Mouse (Mus musculus) CH12.LX (cell line): ENCODE data around the gene Lrp5. TPM values are rescaled to one million over a fixed set of nuclear protein-coding genes. Genes with fewer than 3 reads are reported as not detected.
"Not testable (repeated sequence)": the region's sequence is repeated elsewhere in the genome, so short reads cannot be mapped to it uniquely, and the experiment has no call there.

Experiments used
- DNase-seq: peaks from one replicate; pipeline ENCODE4 v3.0.0-alpha.2; 2013; ENCODE audit errors: extremely low read depth
- H3K27ac ChIP-seq: 2 replicates; pipeline ENCODE4 v1.5.1; 2012; ENCODE audit warnings: low read depth, mild to moderate bottlenecking, control low read depth, moderate library complexity; ENCODE audit not compliant: insufficient read depth
- H3K27me3 ChIP-seq: replicated peaks from 2 replicates; pipeline ENCODE3; 2012; ENCODE audit warnings: inconsistent platforms
- H3K36me3 ChIP-seq, 2 experiments: replicated peaks in 1 of 2; 2 replicates each; pipeline versions ENCODE3 to v1.6.1; 2012; ENCODE audit warnings: inconsistent platforms in 1 of 2, low read length in 1 of 2, mild to moderate bottlenecking in 1 of 2, mixed read lengths in 1 of 2, moderate library complexity in 1 of 2; ENCODE audit not compliant: control insufficient read depth in 1 of 2, insufficient read depth in 1 of 2
- H3K4me1 ChIP-seq, 2 experiments: 2 replicates each; pipeline ENCODE4 v1.6.1; 2012; ENCODE audit warnings: inconsistent platforms in 1 of 2, moderate library complexity in 1 of 2; ENCODE audit not compliant: insufficient read depth in 2 of 2, control insufficient read depth in 1 of 2
- H3K4me2 ChIP-seq: 2 replicates; pipeline ENCODE4 v1.6.1; 2012; ENCODE audit warnings: low read depth, mild to moderate bottlenecking, control low read depth; ENCODE audit not compliant: poor library complexity, insufficient read depth, severe bottlenecking
- H3K4me3 ChIP-seq, 3 experiments: fragments of 150-350 bp in 1 of 3; sonication (generic) in 1 of 3; replicated peaks in 1 of 3; 2 replicates each; pipeline versions ENCODE3 to v1.5.1; 2011 to 2012; ENCODE audit warnings: low read depth in 2 of 3, low read length in 2 of 3, mild to moderate bottlenecking in 2 of 3, moderate library complexity in 2 of 3, control low read depth in 1 of 3, improper control_type of control experiment in 1 of 3, inconsistent platforms in 1 of 3, mixed read lengths in 1 of 3; ENCODE audit not compliant: poor library complexity in 1 of 3
- H3K79me2 ChIP-seq: replicated peaks from 2 replicates; pipeline ENCODE4 v1.6.1; 2012; ENCODE audit warnings: mild to moderate bottlenecking, moderate library complexity; ENCODE audit not compliant: control insufficient read depth, poor library complexity, insufficient read depth, severe bottlenecking; ENCODE audit errors: extremely low read depth
- H3K9ac ChIP-seq: 2 replicates; pipeline ENCODE4 v1.6.1; 2012; ENCODE audit warnings: low read depth, mild to moderate bottlenecking, control low read depth, moderate library complexity; ENCODE audit not compliant: insufficient read depth
- H3K9me3 ChIP-seq: replicated peaks from 2 replicates; pipeline ENCODE3; 2012; ENCODE audit warnings: low read length, inconsistent platforms, mixed read lengths
- ELF1 ChIP-seq: IDR thresholded peaks from 2 replicates; pipeline ENCODE4 v1.6.1; 2014; ENCODE audit warnings: low read depth, mild to moderate bottlenecking, inconsistent platforms, low read length, improper control_type of control experiment
- GABPA ChIP-seq: IDR thresholded peaks from 2 replicates; pipeline ENCODE4 v1.6.1; 2012; ENCODE audit warnings: low read depth, low read length, improper control_type of control experiment, inconsistent platforms; ENCODE audit not compliant: insufficient replicate concordance
- MAFK ChIP-seq: IDR thresholded peaks from 2 replicates; pipeline ENCODE4 v1.6.1; 2011; ENCODE audit warnings: low read length, improper control_type of control experiment; ENCODE audit not compliant: insufficient replicate concordance
- MAZ ChIP-seq: IDR thresholded peaks from 2 replicates; pipeline ENCODE4 v1.6.1; 2012; ENCODE audit warnings: low read depth, mild to moderate bottlenecking, inconsistent platforms, low read length, improper control_type of control experiment, moderate library complexity
- POLR2AphosphoS2 ChIP-seq: IDR thresholded peaks from 2 replicates; pipeline ENCODE4 v1.6.1; 2011; ENCODE audit warnings: low read depth, low read length, improper control_type of control experiment
- SIN3A ChIP-seq: IDR thresholded peaks from 2 replicates; pipeline ENCODE4 v1.6.1; 2012; ENCODE audit warnings: low read length, improper control_type of control experiment, inconsistent platforms
- SMC3 ChIP-seq: IDR thresholded peaks from 2 replicates; pipeline ENCODE4 v1.6.1; 2011; ENCODE audit warnings: low read depth, low read length, improper control_type of control experiment
- TCF12 ChIP-seq: IDR thresholded peaks from 2 replicates; pipeline ENCODE4 v1.6.1; 2014; ENCODE audit warnings: low read depth, mild to moderate bottlenecking, inconsistent platforms, low read length, improper control_type of control experiment
- UBTF ChIP-seq: IDR thresholded peaks from 2 replicates; pipeline ENCODE4 v1.6.1; 2012; ENCODE audit warnings: low read depth, mild to moderate bottlenecking, inconsistent platforms, low read length, improper control_type of control experiment, moderate library complexity
- USF1 ChIP-seq: IDR thresholded peaks from 2 replicates; pipeline ENCODE4 v1.6.1; 2014; ENCODE audit warnings: low read depth, mild to moderate bottlenecking, inconsistent platforms, low read length, improper control_type of control experiment
- ZC3H11A ChIP-seq: IDR thresholded peaks from 2 replicates; pipeline ENCODE4 v1.6.1; 2012; ENCODE audit warnings: low read depth, mild to moderate bottlenecking, inconsistent platforms, low read length, improper control_type of control experiment
- dilution Hi-C: fragments of 300-500 bp; cut with MboI; formaldehyde crosslinking; loops from 2 replicates; pipeline ENCODE4 v1.14.3; 2020; ENCODE audit warnings: low sequenced_read_pairs; ENCODE audit not compliant: extremely low pct_unique_long_range_greater_than_20kb, extremely low pct_ligation_motif_present
- in situ Hi-C: fragments of 300-500 bp; cut with MboI; formaldehyde crosslinking; loops from 3 replicates; pipeline ENCODE4 v1.14.3; 2019; ENCODE audit warnings: low sequenced_read_pairs, low pct_ligation_motif_present, low pct_unique_long_range_greater_than_20kb, mixed read lengths
- polyA plus RNA-seq: library from polyadenylated mRNA; unstranded; fragments of >175 nt; gene quantifications from 2 replicates; pipeline ENCODE4 v1.2.1, GENCODE M21; 2012; ENCODE audit warnings: low read depth; ENCODE audit not compliant: insufficient read length
- total RNA-seq, 2 experiments: library from RNA; depleted of rRNA; stranded (reverse); fragments of 300-350 nt in 1 of 2; fragments of >200 nt in 1 of 2; gene quantifications; 2 replicates each; pipeline ENCODE4 v1.2.3; 2012 to 2014

Lrp5 gene
- total and polyA plus RNA-seq, 3 experiments: 0.13 to 1.4 (median 1.1) TPM

- Histone ChIP-seq H3K4me2 (no peak overlapping the region), H3K27ac (no peak overlapping the region), H3K9ac (no peak overlapping the region), H3K4me3 (no peak overlapping the region), H3K27me3 (no peaks in the 10 kb centered on the region), H3K36me3 (no peaks in the 10 kb centered on the region), H3K79me2 (no peaks in the 10 kb centered on the region), H3K9me3 (no peaks in the 10 kb centered on the region), H3K4me1 (peaks cover 0 to 8% of the 10 kb centered on the region in 2 experiments; a peak in 1 of 4 replicates)
- dilution Hi-C loops (no loop called here), in situ Hi-C loops (no loop called here)
- TF ChIP-seq GABPA: no peak
- no peak for TF ChIP-seq POLR2AphosphoS2
- TF ChIP-seq MAFK: no peak
- TF ChIP-seq ZC3H11A: no peak
- DNase-seq: no peak
These were observed 20.9 kb downstream of the Lrp5 start for GRCm38 (mm10) chr19:3665510-3665909.

GRCm38 (mm10) chr19:3657947-3658346 is 28.4 kb downstream of the Lrp5 start:
- no peak for DNase-seq
- dilution Hi-C loops (no loop called here), in situ Hi-C loops (no loop called here)
- H3K9me3 ChIP-seq: peaks cover 3% of the 10 kb centered on the region
- H3K9ac ChIP-seq: no peak overlapping the region
- no peak overlapping the region for H3K27ac ChIP-seq
- H3K4me1 ChIP-seq: peaks cover 0 to 3% of the 10 kb centered on the region in 2 experiments; a peak in 1 of 4 replicates
- H3K36me3 ChIP-seq: no peaks in the 10 kb centered on the region
- no peak for TF ChIP-seq UBTF
- TF ChIP-seq USF1: no peak
- no peak for TF ChIP-seq MAFK
- no peak for TF ChIP-seq SIN3A
- TF ChIP-seq ELF1: no peak
- TF ChIP-seq SMC3: no peak
- TF ChIP-seq TCF12: no peak
- no peak for TF ChIP-seq MAZ
- no peak overlapping the region for H3K4me2 ChIP-seq
- no peak overlapping the region for H3K4me3 ChIP-seq
- no peaks in the 10 kb centered on the region for H3K79me2 ChIP-seq
- H3K27me3 ChIP-seq: no peaks in the 10 kb centered on the region

GRCm38 (mm10) chr19:3657065-3657464 is 29.3 kb downstream of the Lrp5 start:
- in situ Hi-C loops, H3K4me1 ChIP-seq, H3K9me3 ChIP-seq, DNase-seq, H3K36me3 ChIP-seq, dilution Hi-C loops, H3K4me2 ChIP-seq, H3K27me3 ChIP-seq, H3K79me2 ChIP-seq, H3K9ac ChIP-seq, H3K27ac ChIP-seq, H3K4me3 ChIP-seq: not testable (repeated sequence)
